Mouse (Mus musculus): ENCODE results near the gene Mtm1. TPM values are rescaled to one million over a fixed set of nuclear protein-coding genes. Genes with fewer than 3 reads are reported as not detected.

Mtm1 gene
- total RNA-seq (2023): 10 to 100 TPM; 18.0 to 23.3 TPM

GRCm38 (mm10) chrX:71210467-71210866 lies at the start of gene Mtm1:
TSS of gene Mtm1 (plus strand) at chrX:71210767.

GRCm38 (mm10) chrX:71364554-71364991 lies 154.0 kb downstream of the Mtm1 start, which contains the start of gene Mtmr1:
TSS of gene Mtmr1 (plus strand) at chrX:71364760.

Other genes starting within 250 kb of the Mtm1 start
- gene Mamld1, start 160.5 kb upstream of the Mtm1 start, total RNA-seq (2023): under 1 TPM; 0.38 to 0.51 TPM
- 10 to 100 TPM; 15.6 to 21.2 TPM for gene Mtmr1, start 154.0 kb downstream of the Mtm1 start, total RNA-seq (2023)

All from neutrophil, adult 59 days (primary cell).